Mouse (Mus musculus): Measurements from ENCODE around the gene Cobl. TPM values are rescaled to one million over a fixed set of nuclear protein-coding genes. Genes with fewer than 3 reads are reported as not detected.

Cobl gene
- polyA plus RNA-seq, 1 experiment from 2014 or later: 4.6 TPM

DNA sequence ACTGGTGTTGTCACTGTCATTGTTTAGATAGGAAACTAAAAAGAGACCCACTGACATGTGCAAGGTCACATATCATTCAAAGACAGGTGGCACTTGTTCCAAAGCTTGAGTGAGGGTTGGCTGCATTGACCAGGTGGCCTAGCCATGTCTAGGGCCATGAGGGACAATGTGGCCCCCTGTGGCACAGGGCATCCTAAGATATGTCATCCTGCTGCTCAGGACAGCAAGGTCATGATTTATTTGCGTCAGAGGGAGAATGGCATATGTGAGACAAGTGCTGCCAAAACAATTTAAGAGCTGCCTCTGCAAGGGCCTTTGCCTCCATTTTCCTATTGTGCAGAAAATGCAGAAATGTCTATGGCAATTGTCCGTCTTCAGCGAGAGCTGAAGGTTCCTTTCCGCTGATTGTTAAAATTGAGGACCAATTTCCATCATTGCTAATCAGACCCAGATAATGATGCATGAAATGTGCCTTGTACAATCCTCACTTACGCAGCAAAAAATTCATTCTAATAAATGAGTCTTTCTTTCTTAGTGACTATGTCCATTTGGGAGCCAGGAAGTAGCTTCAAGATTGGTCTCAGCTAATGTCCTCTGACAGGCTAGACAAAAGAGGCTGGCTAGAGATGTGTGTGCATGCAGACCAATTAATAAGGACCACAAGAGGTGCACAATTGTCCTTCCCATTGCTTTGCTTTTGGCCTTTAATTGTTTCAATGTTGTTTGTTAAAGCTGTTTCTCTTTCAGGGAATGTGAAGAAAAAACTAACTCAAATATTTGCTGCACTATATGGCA, 207.2 kb downstream of the Cobl start:
- no peak overlapping the region for H3K4me3 ChIP-seq (ENCODE audit: low read depth, low read length)
- no peak overlapping the region for H3K27ac ChIP-seq (ENCODE audit: low read depth, low read length)
- no peak overlapping the region for H3K4me2 ChIP-seq (ENCODE audit: low read length)
- WGBS: 65% methylated on average over 5 of the region's 5 CpGs
- DNase-seq (ENCODE audit: low spot score) (peak; percentile 5), ATAC-seq (no peak)
- no peaks in the 10 kb centered on the region for H3K27me3 ChIP-seq (replicated peaks; ENCODE audit: control insufficient read depth, insufficient read depth, low read length)
- H3K36me3 ChIP-seq (ENCODE audit: control insufficient read depth, insufficient read depth, low read length): no peaks in the 10 kb centered on the region
- H3K4me1 ChIP-seq (ENCODE audit: control insufficient read depth, insufficient read depth, low read length): 0 out of 2 replicates have a peak, but pooled peaks cover 2% of the 10 kb centered on the region
- no peak overlapping the region for H3K9ac ChIP-seq (ENCODE audit: low read length)
- H3K9me3 ChIP-seq (replicated peaks; ENCODE audit: control insufficient read depth, low read length): no peaks in the 10 kb centered on the region

DNA sequence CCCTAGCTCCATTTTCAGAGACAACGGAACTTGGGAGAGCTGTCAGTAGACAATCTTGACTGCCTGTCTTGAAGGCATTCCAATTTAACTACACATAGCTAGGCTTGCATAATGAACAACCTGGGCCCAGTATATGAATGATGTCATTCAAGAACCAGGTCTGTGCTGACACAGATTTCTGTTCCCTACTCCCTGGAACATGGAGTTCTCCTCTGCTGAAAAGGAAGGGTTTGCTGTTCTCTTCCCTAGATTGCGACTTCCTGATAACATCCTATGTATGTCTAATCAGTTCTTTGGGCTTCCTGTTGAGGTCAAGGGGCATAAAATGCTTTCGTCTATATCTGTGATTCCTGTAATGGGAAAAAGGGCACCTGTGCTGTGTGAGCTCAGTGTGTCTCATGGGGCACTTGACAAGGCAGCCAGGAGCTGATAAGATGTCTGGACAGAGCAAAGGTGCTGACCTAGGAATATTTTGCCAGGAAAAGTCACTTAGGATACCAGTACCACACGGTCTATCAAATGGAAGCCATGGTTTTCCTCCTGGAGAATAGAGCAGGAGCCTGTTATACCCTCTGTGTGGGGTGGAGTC, 219.3 kb downstream of the Cobl start:
- Histone ChIP-seq H3K4me3 (ENCODE audit: low read depth, low read length) (no peak overlapping the region), H3K27me3 (replicated peaks; ENCODE audit: control insufficient read depth, insufficient read depth, low read length) (no peaks in the 10 kb centered on the region), H3K9me3 (replicated peaks; ENCODE audit: control insufficient read depth, low read length) (no peaks in the 10 kb centered on the region), H3K9ac (ENCODE audit: low read length) (no peak overlapping the region), H3K36me3 (ENCODE audit: control insufficient read depth, insufficient read depth, low read length) (no peaks in the 10 kb centered on the region), H3K4me2 (ENCODE audit: low read length) (no peak overlapping the region), H3K27ac (ENCODE audit: low read depth, low read length) (no peak overlapping the region), H3K4me1 (ENCODE audit: control insufficient read depth, insufficient read depth, low read length) (no peaks in the 10 kb centered on the region)
- DNase-seq (ENCODE audit: low spot score) (no peak), ATAC-seq (no peak)
- 86% methylated on average over 4 of the region's 4 CpGs for WGBS

DNA sequence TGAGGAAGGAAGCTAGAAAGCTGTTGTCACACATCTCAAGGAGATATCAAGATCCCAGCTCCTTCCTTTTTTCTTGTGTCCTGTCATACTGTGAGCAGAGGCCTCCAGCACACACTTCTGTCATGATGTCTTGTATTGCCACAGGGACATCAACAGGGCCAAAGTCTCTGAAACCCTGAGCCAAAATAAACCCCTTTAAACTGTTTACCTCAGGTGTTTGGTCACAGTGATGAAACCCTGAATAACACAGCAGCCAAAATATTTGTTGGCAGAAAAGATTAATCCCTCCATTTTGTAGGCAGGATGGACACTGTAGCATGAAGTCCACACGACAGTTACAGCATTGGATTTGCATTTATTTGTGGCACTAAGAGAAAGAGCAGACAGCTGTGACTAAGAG, 228.4 kb downstream of the Cobl start:
- no peak overlapping the region for H3K4me2 ChIP-seq (ENCODE audit: low read length)
- no peak overlapping the region for H3K9ac ChIP-seq (ENCODE audit: low read length)
- 0 out of 2 replicates have a peak, but pooled peaks cover 2% of the 10 kb centered on the region for H3K27me3 ChIP-seq (replicated peaks; ENCODE audit: control insufficient read depth, insufficient read depth, low read length)
- H3K36me3 ChIP-seq (ENCODE audit: control insufficient read depth, insufficient read depth, low read length): no peaks in the 10 kb centered on the region
- peaks cover 6% of the 10 kb centered on the region; the same call in 1 of the 2 replicates for H3K4me1 ChIP-seq (ENCODE audit: control insufficient read depth, insufficient read depth, low read length)
- H3K9me3 ChIP-seq (replicated peaks; ENCODE audit: control insufficient read depth, low read length): no peaks in the 10 kb centered on the region
- DNase-seq (ENCODE audit: low spot score): no peak
- WGBS: 44% methylated on average over 1 of the region's 1 CpGs
- H3K27ac ChIP-seq (ENCODE audit: low read depth, low read length): no peak overlapping the region
- no peak overlapping the region for H3K4me3 ChIP-seq (ENCODE audit: low read depth, low read length)
- ATAC-seq: no peak

- Histone ChIP-seq H3K9me3 (replicated peaks; ENCODE audit: control insufficient read depth, low read length) (no peaks in the 10 kb centered on the region), H3K36me3 (ENCODE audit: control insufficient read depth, insufficient read depth, low read length) (no peaks in the 10 kb centered on the region), H3K4me1 (ENCODE audit: control insufficient read depth, insufficient read depth, low read length) (peaks cover 6% of the 10 kb centered on the region; the same call in 1 of the 2 replicates), H3K27ac (ENCODE audit: low read depth, low read length) (no peak overlapping the region), H3K4me2 (ENCODE audit: low read length) (no peak overlapping the region), H3K27me3 (replicated peaks; ENCODE audit: control insufficient read depth, insufficient read depth, low read length) (0 out of 2 replicates have a peak, but pooled peaks cover 2% of the 10 kb centered on the region), H3K4me3 (ENCODE audit: low read depth, low read length) (no peak overlapping the region), H3K9ac (ENCODE audit: low read length) (no peak overlapping the region)
- WGBS: 87% methylated on average over 4 of the region's 4 CpGs
- ATAC-seq: no peak
- DNase-seq (ENCODE audit: low spot score): no peak
Measured at GRCm38 (mm10) chr11:12234876-12235275, 229.9 kb downstream of the Cobl start.

GRCm38 (mm10) chr11:12234126-12234525, 230.6 kb downstream of the Cobl start:
- 100% methylated on average over 1 of the region's 1 CpGs for WGBS
- H3K9ac ChIP-seq (ENCODE audit: low read length): no peak overlapping the region
- ATAC-seq (no peak), DNase-seq (ENCODE audit: low spot score) (no peak)
- H3K9me3 ChIP-seq (replicated peaks; ENCODE audit: control insufficient read depth, low read length): no peaks in the 10 kb centered on the region
- no peak overlapping the region for H3K27ac ChIP-seq (ENCODE audit: low read depth, low read length)
- H3K4me2 ChIP-seq (ENCODE audit: low read length): no peak overlapping the region
- H3K27me3 ChIP-seq (replicated peaks; ENCODE audit: control insufficient read depth, insufficient read depth, low read length): 0 out of 2 replicates have a peak, but pooled peaks cover 2% of the 10 kb centered on the region
- peaks cover 6% of the 10 kb centered on the region; the same call in 1 of the 2 replicates for H3K4me1 ChIP-seq (ENCODE audit: control insufficient read depth, insufficient read depth, low read length)
- H3K36me3 ChIP-seq (ENCODE audit: control insufficient read depth, insufficient read depth, low read length): no peaks in the 10 kb centered on the region
- no peak overlapping the region for H3K4me3 ChIP-seq (ENCODE audit: low read depth, low read length)

- H3K4me2 ChIP-seq (ENCODE audit: low read length): no peak overlapping the region
- H3K36me3 ChIP-seq (ENCODE audit: control insufficient read depth, insufficient read depth, low read length): no peaks in the 10 kb centered on the region
- H3K27ac ChIP-seq (ENCODE audit: low read depth, low read length): no peak overlapping the region
- WGBS: 58% methylated on average over 3 of the region's 3 CpGs
- peaks cover 6% of the 10 kb centered on the region; the same call in 1 of the 2 replicates for H3K4me1 ChIP-seq (ENCODE audit: control insufficient read depth, insufficient read depth, low read length)
- 0 out of 2 replicates have a peak, but pooled peaks cover 2% of the 10 kb centered on the region for H3K27me3 ChIP-seq (replicated peaks; ENCODE audit: control insufficient read depth, insufficient read depth, low read length)
- ATAC-seq: no peak
- no peak overlapping the region for H3K9ac ChIP-seq (ENCODE audit: low read length)
- no peaks in the 10 kb centered on the region for H3K9me3 ChIP-seq (replicated peaks; ENCODE audit: control insufficient read depth, low read length)
- DNase-seq (ENCODE audit: low spot score): peak; percentile 58
- no peak overlapping the region for H3K4me3 ChIP-seq (ENCODE audit: low read depth, low read length)
Measured at GRCm38 (mm10) chr11:12232743-12233125, 232.0 kb downstream of the Cobl start.

DNA sequence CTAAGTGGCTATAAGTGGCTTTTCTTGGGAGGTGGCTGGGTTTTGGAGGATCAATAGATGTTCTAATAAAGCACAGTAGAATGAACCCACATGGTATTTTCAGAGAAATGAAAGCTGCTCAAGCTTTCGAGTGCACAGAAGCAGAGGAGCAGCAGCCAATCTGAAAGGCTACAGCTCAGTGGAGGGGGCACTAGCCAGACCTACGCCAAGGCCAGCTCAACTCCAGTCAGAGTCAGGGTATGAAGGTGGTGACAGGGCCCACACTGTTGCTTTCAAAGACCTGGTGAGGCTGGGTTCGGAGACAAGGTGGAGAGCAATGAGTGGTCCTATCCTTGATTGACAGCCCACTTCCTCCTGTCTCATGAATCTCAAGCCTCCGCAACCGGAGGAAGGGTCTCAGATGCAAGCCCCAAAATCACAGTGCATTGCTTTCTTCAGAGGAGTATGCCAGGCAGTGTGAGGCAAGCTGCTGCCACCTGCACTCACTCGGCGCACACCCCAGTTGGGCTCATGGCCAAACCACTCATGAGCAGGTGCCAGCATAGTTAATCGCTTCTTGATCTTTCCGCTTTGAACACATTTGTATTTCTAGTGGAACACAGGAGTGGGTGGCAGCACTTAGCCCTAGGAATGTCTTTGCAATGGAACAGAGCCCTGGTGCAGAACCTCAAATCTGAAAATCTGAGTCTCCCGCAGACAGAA, 232.6 kb downstream of the Cobl start:
- Histone ChIP-seq H3K4me2 (ENCODE audit: low read length) (no peak overlapping the region), H3K4me3 (ENCODE audit: low read depth, low read length) (no peak overlapping the region), H3K27me3 (replicated peaks; ENCODE audit: control insufficient read depth, insufficient read depth, low read length) (0 out of 2 replicates have a peak, but pooled peaks cover 2% of the 10 kb centered on the region), H3K27ac (ENCODE audit: low read depth, low read length) (no peak overlapping the region), H3K4me1 (ENCODE audit: control insufficient read depth, insufficient read depth, low read length) (peaks cover 6% of the 10 kb centered on the region; the same call in 1 of the 2 replicates), H3K9me3 (replicated peaks; ENCODE audit: control insufficient read depth, low read length) (no peaks in the 10 kb centered on the region), H3K9ac (ENCODE audit: low read length) (no peak overlapping the region), H3K36me3 (ENCODE audit: control insufficient read depth, insufficient read depth, low read length) (no peaks in the 10 kb centered on the region)
- WGBS: 53% methylated on average over 10 of the region's 10 CpGs
- peak; percentile 82 for DNase-seq (ENCODE audit: low spot score)
- peak; percentile 75 for ATAC-seq

DNA sequence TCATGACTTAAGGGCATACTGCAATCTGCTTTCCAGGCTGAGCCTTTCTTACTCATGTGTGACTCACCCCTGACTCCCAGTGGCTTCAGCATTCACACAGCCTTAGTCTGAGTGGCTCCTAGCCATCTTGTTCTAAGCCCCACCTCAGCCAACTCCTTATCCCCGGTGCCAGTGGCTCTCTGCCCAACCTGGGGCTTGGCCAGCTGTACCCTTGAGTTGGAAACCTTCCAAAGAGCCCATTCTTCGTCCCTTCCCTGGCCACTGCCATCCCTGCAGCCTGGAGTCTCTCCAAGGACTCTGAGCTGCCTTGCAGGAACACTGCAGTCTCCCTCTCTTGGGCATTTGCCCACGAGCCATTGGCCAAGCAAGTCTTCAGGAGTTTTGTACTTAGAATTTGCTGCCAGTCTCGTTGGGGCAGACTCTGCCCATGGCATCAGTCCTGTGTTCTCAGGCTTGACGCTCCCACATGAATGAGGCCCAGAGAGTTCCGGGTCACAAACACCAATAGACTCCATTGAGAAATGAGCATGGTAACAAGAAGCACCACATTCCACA, 233.2 kb downstream of the Cobl start:
- H3K4me1 ChIP-seq (ENCODE audit: control insufficient read depth, insufficient read depth, low read length): peaks cover 6% of the 10 kb centered on the region; the same call in 1 of the 2 replicates
- no peak overlapping the region for H3K27ac ChIP-seq (ENCODE audit: low read depth, low read length)
- H3K36me3 ChIP-seq (ENCODE audit: control insufficient read depth, insufficient read depth, low read length): no peaks in the 10 kb centered on the region
- H3K9me3 ChIP-seq (replicated peaks; ENCODE audit: control insufficient read depth, low read length): no peaks in the 10 kb centered on the region
- WGBS: 41% methylated on average over 6 of the region's 6 CpGs
- H3K27me3 ChIP-seq (replicated peaks; ENCODE audit: control insufficient read depth, insufficient read depth, low read length): 0 out of 2 replicates have a peak, but pooled peaks cover 2% of the 10 kb centered on the region
- no peak overlapping the region for H3K4me3 ChIP-seq (ENCODE audit: low read depth, low read length)
- DNase-seq (ENCODE audit: low spot score) (peak; percentile 89), ATAC-seq (peak; percentile 85)
- H3K4me2 ChIP-seq (ENCODE audit: low read length): no peak overlapping the region
- H3K9ac ChIP-seq (ENCODE audit: low read length): no peak overlapping the region
